Mouse (Mus musculus) kidney, embryonic 16.5 days (tissue): ENCODE results near the gene Mtrf1l. TPM values are rescaled to one million over a fixed set of nuclear protein-coding genes. Genes with fewer than 3 reads are reported as not detected.

Experiments used
- ATAC-seq: fragments of 200-750 bp; cut with Nextera tagmentation; 2 replicates; pipeline ENCODE4 v1.8.0; 2017; ENCODE audit warnings: moderate TSS enrichment; ENCODE audit not compliant: low FRiP score, low TSS enrichment
- H3K27ac ChIP-seq: fragments of 300-500 bp; sonication (generic); 2 replicates; pipeline ENCODE4 v1.5.1; 2014; ENCODE audit warnings: low read length
- H3K27me3 ChIP-seq: fragments of 300-500 bp; sonication (generic); 2 replicates; pipeline ENCODE4 v1.6.1; 2014; ENCODE audit warnings: low read length, control low read depth, mixed read lengths; ENCODE audit not compliant: insufficient read depth
- H3K36me3 ChIP-seq: fragments of 300-500 bp; sonication (generic); 2 replicates; pipeline ENCODE4 v1.6.1; 2014; ENCODE audit warnings: low read length, control low read depth, mixed read lengths; ENCODE audit not compliant: insufficient read depth
- H3K4me1 ChIP-seq: fragments of 300-500 bp; sonication (generic); 2 replicates; pipeline ENCODE4 v1.6.1; 2014; ENCODE audit warnings: low read length, control low read depth, mixed read lengths; ENCODE audit not compliant: insufficient read depth
- H3K4me2 ChIP-seq: fragments of 300-500 bp; sonication (generic); replicated peaks from 2 replicates; pipeline ENCODE4 v1.6.1; 2014; ENCODE audit warnings: low read depth, low read length
- H3K4me3 ChIP-seq: fragments of 300-500 bp; sonication (generic); 2 replicates; pipeline ENCODE4 v1.5.1; 2014; ENCODE audit warnings: mild to moderate bottlenecking, low read length
- H3K9ac ChIP-seq: fragments of 300-500 bp; sonication (generic); replicated peaks from 2 replicates; pipeline ENCODE4 v1.6.1; 2014; ENCODE audit warnings: low read length
- H3K9me3 ChIP-seq: fragments of 300-500 bp; sonication (generic); 2 replicates; pipeline ENCODE4 v1.6.1; 2016; ENCODE audit warnings: low read length, control low read depth
- WGBS: fragments of 180-500 bp; shearing (Covaris S2); extraction: QIAGEN DNeasy Blood & Tissue Kit; methylation state at CpG from one replicate; pipeline ENCODE4 v1.1.7; 2014; 5-methylcytosine and 5-hydroxymethylcytosine counted together
- polyA plus RNA-seq: library from polyadenylated mRNA; unstranded; fragments of >200 nt; fragmentation: Nextera tagmentation; extraction: Ambion mirVana; gene quantifications from 2 replicates; pipeline ENCODE4 v1.2.1, GENCODE M21; 2015

Gene Mtrf1l
- polyA plus RNA-seq, 1 experiment from 2014 or later = 13.5 TPM

DNA sequence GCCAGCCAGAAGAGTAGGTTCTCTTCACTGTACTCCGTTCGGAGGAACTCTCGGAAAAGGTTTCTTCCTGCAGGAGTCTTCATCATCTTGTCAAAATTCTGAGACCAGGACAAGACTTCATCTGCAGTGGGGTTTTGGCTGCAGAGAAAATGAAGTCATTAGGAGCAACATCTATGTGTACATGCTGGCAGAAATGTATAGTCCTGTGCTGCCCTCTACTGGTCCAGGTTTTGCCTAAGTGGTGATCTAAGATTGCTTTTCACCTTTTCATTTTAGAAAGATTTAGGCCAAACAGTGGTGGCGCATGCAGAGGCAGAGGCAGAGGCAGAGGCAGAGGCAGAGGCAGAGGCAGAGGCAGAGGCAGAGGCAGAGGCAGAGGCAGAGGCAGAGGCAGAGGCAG, 17.7 kb upstream of the Mtrf1l start:
- H3K4me1 ChIP-seq = no peaks in the 10 kb centered on the region
- no peak overlapping the region for H3K4me3 ChIP-seq
- H3K27ac ChIP-seq = no peak overlapping the region
- H3K9me3 ChIP-seq = no peaks in the 10 kb centered on the region
- WGBS = 83% methylated on average over 4 of the region's 4 CpGs
- no peak overlapping the region for H3K9ac ChIP-seq
- H3K4me2 ChIP-seq = no peak overlapping the region
- H3K27me3 ChIP-seq = no peaks in the 10 kb centered on the region
- H3K36me3 ChIP-seq = no peaks in the 10 kb centered on the region
- ATAC-seq = no peak; the same call in 1 of the 2 replicates

DNA sequence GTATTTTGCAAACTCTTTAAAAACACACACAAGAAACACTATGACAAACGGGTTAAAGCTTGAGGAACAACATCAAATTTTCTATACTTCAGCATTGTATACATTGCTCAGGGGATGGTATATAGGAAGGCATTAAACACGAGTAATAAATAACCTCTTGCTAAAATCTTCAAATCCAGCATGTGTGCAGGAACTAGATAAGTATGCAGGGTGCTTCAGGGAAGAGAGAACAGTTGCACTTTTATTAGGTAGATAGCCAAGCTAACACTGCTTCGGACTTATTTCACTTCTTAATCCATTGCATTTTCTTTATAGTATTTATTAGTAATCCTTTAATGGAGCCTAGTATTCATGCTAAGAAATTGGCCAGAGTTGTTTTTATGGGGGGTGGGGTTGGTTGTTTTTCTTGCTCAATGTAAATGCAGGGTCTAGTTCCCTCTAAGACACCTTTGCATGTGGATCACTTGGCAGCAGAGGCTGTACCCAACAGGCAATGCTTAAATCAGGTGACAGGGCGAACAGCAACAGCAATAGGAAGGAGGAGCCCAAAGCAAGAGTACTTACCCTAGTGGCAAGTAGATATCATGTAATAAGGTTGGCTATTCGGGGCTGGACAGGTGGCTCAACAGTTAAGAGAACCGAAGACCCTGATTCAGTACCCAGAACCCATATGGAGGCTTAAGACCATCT, 2.8 kb upstream of the Mtrf1l start:
- Histone ChIP-seq H3K36me3 (no peaks in the 10 kb centered on the region), H3K27me3 (no peaks in the 10 kb centered on the region), H3K9me3 (no peaks in the 10 kb centered on the region), H3K9ac (no peak overlapping the region), H3K4me3 (no peak overlapping the region), H3K4me1 (peaks cover 10% of the 10 kb centered on the region), H3K27ac (no peak overlapping the region), H3K4me2 (no peak overlapping the region)
- 77% methylated on average over 6 of the region's 6 CpGs for WGBS
- ATAC-seq = no peak

DNA sequence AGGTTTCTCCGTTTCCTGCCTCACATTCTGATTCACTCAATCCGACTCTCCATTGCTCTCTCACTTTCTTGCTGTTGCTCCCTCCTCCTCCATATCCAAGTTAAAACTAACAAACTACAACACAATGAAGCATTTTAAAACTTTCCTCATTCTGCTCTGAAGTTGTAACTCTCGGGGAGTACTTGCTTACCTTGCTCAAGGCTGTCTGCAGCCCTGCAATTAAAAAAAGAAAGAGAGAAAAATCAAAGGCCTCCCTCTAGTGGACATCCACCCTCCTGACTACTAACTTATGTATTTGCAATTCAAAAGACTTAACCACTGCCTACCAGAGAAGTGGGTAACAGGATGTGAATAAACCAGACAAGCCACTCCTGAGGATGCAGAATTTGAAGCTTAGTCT, 1.1 kb upstream of the Mtrf1l start:
- peak overlapping the region; percentile 80 for H3K4me2 ChIP-seq
- peaks cover 15% of the 10 kb centered on the region for H3K4me1 ChIP-seq
- no peaks in the 10 kb centered on the region for H3K27me3 ChIP-seq
- WGBS = 0% methylated on average over 3 of the region's 3 CpGs
- peak; percentile 11; the same call in 1 of the 2 replicates for ATAC-seq
- peaks cover under 1% of the 10 kb centered on the region; the same call in 1 of the 2 replicates for H3K36me3 ChIP-seq
- H3K27ac ChIP-seq = peak overlapping the region; percentile 90
- H3K4me3 ChIP-seq = peak overlapping the region; percentile 95
- H3K9me3 ChIP-seq = no peaks in the 10 kb centered on the region
- peak overlapping the region; percentile 35 for H3K9ac ChIP-seq

DNA sequence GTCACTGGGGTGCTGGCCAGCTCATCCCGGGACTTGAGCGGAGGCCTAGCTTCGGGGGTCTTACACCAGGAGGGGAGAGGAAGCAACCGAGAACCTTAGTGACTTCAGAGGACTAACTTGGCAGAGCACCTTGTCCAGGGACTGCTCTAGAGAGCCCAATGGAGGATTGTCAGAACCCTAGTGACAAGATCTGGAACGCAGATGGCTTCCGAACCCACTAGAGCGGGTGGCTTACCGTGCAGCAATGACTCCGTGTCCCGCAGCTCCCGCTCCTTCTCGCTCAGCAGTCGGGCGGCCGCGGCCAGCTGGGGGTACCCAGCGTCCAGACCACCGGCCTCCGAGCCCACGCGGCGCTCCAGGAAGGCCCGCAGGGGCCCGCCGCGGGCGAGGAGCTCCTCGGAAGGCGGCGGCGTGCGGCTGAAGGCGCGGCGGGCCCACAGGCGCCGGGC, 395 bp downstream of the Mtrf1l start:
- H3K9ac ChIP-seq = peak overlapping the region; percentile 96
- peak; percentile 0 for ATAC-seq

DNA sequence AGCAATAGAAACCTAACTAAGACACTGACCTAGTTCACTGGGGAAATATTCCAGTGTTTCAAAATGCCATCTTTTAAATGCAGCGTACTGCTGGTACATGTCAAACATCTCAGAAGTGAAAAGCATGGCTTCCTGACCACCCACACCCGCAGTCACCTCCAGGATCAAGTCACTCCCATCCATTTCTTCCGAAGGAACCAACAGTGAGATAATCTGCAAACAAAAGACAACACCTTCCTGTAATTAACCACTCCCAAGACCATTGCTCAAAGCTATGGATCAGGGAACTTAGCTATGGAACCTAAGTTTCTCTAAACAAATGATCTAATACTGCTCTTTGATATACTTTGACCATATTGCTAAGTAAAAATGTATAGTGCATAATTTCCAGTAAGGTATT, 4.9 kb downstream of the Mtrf1l start:
- Histone ChIP-seq H3K4me2 (no peak overlapping the region), H3K4me1 (peaks cover 15% of the 10 kb centered on the region), H3K9me3 (no peaks in the 10 kb centered on the region; the same call in 1 of the 2 replicates), H3K36me3 (peaks cover 54% of the 10 kb centered on the region), H3K27ac (no peak overlapping the region), H3K4me3 (no peak overlapping the region), H3K9ac (no peak overlapping the region), H3K27me3 (no peaks in the 10 kb centered on the region)
- ATAC-seq = no peak
- WGBS = 96% methylated on average over 3 of the region's 3 CpGs

More for the DNA sequence above, 395 bp downstream of the Mtrf1l start:
- H3K4me2 ChIP-seq = peak overlapping the region; percentile 80
- H3K27me3 ChIP-seq = no peaks in the 10 kb centered on the region
- peaks cover 15% of the 10 kb centered on the region for H3K4me1 ChIP-seq
- H3K4me3 ChIP-seq = peak overlapping the region; percentile 95
- peaks cover 15% of the 10 kb centered on the region for H3K36me3 ChIP-seq
- H3K9me3 ChIP-seq = no peaks in the 10 kb centered on the region
- peak overlapping the region; percentile 97 for H3K27ac ChIP-seq
- WGBS = under 1% methylated on average over 37 of the region's 37 CpGs

DNA sequence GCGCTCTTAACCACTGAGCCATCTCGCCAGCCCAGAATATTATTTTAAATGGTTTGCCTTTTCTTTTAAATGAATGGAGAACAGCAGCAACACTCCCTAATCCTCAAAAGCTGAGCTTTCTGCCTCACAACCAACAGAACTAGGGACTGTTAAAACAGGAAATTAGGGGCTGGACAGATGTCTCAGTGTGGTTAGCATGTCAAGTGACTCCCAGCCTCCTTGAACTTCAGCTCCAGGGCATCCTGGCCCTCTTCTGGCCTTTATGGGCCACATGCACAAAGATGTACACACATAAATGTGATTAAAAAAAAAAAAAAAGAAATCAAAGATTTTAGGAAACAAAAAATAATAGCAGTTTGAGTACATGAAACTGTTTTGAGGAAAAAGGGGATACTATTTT, 7.7 kb downstream of the Mtrf1l start:
- H3K4me3 ChIP-seq = no peak overlapping the region
- ATAC-seq = no peak
- H3K4me1 ChIP-seq = peaks cover 2% of the 10 kb centered on the region; the same call in 1 of the 2 replicates
- H3K27ac ChIP-seq = no peak overlapping the region
- WGBS = 97% methylated on average over 2 of the region's 2 CpGs
- no peaks in the 10 kb centered on the region; the same call in 1 of the 2 replicates for H3K9me3 ChIP-seq
- peaks cover 76% of the 10 kb centered on the region for H3K36me3 ChIP-seq
- no peak overlapping the region for H3K4me2 ChIP-seq
- H3K27me3 ChIP-seq = no peaks in the 10 kb centered on the region
- H3K9ac ChIP-seq = no peak overlapping the region

DNA sequence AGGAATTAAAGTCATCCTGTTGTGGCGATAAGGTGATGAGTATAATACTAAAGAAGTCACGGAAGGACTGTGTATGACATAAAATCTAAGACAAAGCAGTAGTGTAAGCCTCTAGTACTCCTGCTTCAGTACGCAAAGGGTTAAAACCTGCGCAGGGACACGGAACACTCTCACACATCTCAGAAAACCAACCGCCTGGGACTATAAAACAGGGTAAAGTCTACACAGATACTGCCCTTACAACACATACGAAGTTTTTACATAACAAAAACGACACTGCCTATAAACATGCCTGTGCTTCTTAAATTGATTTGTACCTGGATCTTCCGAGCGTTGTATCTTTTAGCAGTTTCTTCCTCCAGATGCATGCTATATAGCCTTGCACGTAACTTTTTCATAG, 10.0 kb downstream of the Mtrf1l start:
- WGBS = 91% methylated on average over 11 of the region's 11 CpGs
- no peaks in the 10 kb centered on the region for H3K27me3 ChIP-seq
- no peak for ATAC-seq
- H3K9ac ChIP-seq = no peak overlapping the region
- no peak overlapping the region for H3K4me3 ChIP-seq
- H3K4me2 ChIP-seq = no peak overlapping the region
- H3K9me3 ChIP-seq = no peaks in the 10 kb centered on the region; the same call in 1 of the 2 replicates
- no peak overlapping the region for H3K27ac ChIP-seq
- H3K4me1 ChIP-seq = no peaks in the 10 kb centered on the region
- H3K36me3 ChIP-seq = peaks cover 66% of the 10 kb centered on the region

DNA sequence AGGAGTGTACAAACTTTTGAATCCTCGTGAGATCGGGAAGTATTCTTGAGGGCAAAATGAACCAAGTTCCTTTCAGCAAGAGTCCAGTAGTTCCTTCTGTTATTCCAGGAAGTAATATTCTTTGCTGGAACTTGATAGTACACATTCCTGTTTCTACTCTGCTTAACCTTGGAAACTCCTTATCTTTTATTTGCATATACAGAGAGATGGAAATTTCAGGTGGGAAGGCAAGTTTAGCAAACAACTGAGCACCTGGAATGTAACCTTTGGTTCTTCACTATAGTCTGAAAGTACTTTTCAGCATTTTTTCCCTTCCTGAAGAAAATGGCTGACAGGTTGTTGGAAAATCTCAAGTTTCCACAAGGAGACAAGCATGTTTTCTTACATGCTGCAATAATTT, 16.0 kb downstream of the Mtrf1l start:
- H3K4me2 ChIP-seq = no peak overlapping the region
- H3K9ac ChIP-seq = no peak overlapping the region
- no peaks in the 10 kb centered on the region for H3K27me3 ChIP-seq
- peaks cover 13% of the 10 kb centered on the region for H3K36me3 ChIP-seq
- no peak overlapping the region for H3K4me3 ChIP-seq
- H3K27ac ChIP-seq = peak overlapping the region; percentile 21
- no peak for ATAC-seq
- H3K9me3 ChIP-seq = no peaks in the 10 kb centered on the region
- H3K4me1 ChIP-seq = peaks cover 23% of the 10 kb centered on the region
- WGBS = 62% methylated on average over 2 of the region's 2 CpGs

DNA sequence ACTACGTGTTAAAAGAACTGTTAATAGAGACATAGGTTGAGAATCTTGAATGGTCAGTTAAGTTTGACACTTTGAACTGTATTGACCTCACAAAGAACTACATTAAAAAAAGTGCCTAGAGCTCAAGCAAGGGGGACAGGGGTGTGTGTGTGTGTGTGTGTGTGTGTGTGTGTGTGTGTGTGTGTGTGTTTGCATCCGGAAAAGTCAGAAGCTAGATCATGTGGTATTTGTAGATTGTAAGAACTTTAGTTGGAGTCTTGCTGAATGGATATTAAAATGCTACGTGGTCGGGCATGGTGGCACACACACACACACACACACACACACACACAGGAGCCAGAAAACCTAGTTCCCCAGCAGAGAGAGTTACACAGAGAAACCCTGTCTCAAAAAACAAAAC, 16.7 kb downstream of the Mtrf1l start:
- peaks cover 27% of the 10 kb centered on the region for H3K4me1 ChIP-seq
- no peak overlapping the region for H3K4me3 ChIP-seq
- no peak overlapping the region for H3K4me2 ChIP-seq
- H3K27me3 ChIP-seq = no peaks in the 10 kb centered on the region
- H3K36me3 ChIP-seq = peaks cover 9% of the 10 kb centered on the region
- peak overlapping the region; percentile 21; the same call in 1 of the 2 replicates for H3K27ac ChIP-seq
- ATAC-seq = no peak
- no peak overlapping the region for H3K9ac ChIP-seq
- H3K9me3 ChIP-seq = no peaks in the 10 kb centered on the region
- WGBS = 74% methylated on average over 4 of the region's 4 CpGs

DNA sequence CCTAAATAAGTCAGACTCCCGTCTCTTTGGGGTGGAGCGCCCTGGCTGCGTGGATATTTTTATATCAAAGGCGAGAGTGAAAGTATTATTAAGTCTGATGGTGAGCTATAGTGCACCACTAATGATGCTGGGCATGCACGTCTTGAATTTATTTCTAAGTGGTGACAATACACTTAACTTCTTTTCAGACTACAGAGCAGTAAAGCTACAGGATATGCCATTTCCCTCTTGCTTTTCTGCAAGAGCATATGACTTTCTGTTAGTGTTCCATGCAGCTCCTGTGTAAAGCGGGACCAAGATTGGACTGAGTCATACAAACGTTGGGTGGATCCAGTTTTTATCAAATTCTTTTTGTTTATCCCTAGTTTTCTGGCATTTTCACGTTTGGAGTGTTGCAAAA, 17.3 kb downstream of the Mtrf1l start:
- WGBS = 15% methylated on average over 8 of the region's 8 CpGs
- peak overlapping the region; percentile 86 for H3K4me3 ChIP-seq
- H3K9me3 ChIP-seq = no peaks in the 10 kb centered on the region
- ATAC-seq = no peak
- no peaks in the 10 kb centered on the region for H3K27me3 ChIP-seq
- peaks cover 9% of the 10 kb centered on the region for H3K36me3 ChIP-seq
- H3K9ac ChIP-seq = peak overlapping the region; percentile 79
- H3K4me1 ChIP-seq = peaks cover 31% of the 10 kb centered on the region
- peak overlapping the region; percentile 83 for H3K27ac ChIP-seq
- H3K4me2 ChIP-seq = peak overlapping the region; percentile 50
